Mouse (Mus musculus) kidney, postnatal 10 days (tissue): ENCODE data around the gene Vti1a.

Experiments
- DNase-seq: peaks from one replicate; pipeline ENCODE4 v3.0.0; 2021; ENCODE audit warnings: mixed read lengths

Gene Vti1a

GRCm38 (mm10) chr19:55382745-55383144 lies 66.7 kb downstream of the Vti1a start:
- DNase-seq, result no peak

DNA sequence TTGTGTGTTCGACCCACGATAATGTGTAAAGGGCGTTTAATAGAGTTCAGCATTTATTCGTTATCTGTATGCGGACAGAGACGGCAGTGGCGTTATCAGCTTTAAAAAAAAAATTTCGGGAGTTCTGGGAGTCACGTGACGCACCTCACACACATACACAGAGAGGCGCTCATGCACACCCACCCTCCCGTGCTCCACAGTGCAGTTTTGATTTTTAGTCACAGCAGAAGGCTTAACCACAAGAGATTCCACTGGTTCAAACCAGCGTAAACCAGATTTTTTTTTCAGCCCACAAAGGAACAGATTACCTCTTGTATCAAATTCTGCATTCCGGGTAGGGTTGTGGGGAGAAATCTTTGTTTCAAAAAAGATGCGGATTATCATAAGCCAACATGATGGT lies 68.5 kb downstream of the Vti1a start:
- DNase-seq, result no peak

DNA sequence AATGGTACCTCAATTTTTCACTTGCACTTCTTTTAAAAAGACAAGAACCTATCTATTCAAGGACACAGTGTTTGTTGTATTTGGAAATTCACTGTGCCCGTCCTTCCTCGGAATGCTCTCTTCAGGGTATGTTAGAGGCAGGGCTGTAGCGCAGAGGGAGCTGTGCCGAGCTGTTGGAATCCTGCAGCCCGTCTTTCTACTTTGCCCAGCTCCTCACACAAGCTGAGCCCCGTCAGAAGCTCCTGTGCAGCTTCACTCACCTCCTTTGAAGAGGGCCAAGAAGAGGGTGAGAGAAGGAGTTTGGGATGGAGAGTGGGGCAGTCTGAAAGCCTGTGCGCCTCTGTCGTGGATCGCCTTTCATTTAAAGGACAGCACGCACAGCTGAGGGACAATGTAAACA lies 72.9 kb downstream of the Vti1a start:
- no peak for DNase-seq

DNA sequence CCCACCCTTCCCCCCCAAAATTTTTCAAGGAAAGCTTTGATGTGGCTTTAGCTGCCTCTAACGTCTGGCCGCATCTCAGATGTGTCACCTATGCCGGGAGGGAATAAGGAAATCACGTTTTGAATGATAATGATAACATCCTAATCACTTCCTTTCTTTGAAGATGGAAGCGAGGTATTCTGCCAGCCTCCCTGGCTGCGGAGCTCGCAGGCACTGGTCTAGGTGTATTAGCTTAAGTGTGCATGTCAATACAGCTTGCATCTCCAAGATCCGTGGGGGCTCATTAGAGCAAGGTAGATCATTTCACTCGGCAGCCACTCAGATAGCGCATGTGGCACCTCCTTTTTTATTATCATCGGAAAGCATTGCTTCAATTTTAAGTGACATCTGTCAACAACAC lies 74.2 kb downstream of the Vti1a start:
- no peak for DNase-seq

GRCm38 (mm10) chr19:55401638-55402037 lies 85.5 kb downstream of the Vti1a start:
- DNase-seq, result no peak

DNA sequence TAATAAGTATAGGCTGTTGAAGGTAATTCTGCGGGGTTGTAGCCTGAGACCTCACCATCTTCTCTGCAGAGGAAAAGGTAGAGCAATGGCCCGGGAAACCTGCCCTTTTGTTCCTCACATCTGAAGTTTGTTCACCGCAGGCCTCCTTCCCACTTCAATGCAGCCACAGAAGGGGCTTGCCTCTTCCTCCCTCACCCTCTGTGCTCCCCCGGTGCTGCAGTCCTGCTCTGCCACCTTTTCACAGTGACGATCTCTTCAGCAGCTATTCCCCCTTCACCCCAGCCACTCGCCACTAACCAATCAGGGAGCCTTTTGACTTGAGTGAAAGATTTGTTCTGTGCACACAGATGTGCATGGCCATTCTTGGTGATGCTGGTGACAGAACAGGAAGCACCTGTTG lies 92.4 kb downstream of the Vti1a start:
- DNase-seq, result no peak

DNA sequence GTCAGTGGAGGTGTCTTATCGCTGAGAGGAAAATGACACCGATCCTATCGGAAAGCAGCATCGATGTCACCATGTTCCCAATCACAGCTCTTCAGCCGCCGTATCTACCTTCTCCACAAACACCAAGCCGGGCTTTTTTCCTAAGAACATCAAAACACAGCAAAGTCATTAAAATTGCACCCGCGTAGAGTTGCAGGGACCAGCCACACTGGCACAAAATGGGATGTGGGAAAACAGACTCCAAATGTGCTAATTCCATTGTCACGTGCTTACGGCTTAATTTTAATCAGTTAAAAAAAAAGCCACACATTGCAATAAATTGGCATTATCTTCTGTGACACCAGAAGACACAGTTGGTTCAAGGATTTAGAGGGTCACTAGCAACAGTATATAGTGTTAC lies 95.3 kb downstream of the Vti1a start:
- DNase-seq, result no peak

DNA sequence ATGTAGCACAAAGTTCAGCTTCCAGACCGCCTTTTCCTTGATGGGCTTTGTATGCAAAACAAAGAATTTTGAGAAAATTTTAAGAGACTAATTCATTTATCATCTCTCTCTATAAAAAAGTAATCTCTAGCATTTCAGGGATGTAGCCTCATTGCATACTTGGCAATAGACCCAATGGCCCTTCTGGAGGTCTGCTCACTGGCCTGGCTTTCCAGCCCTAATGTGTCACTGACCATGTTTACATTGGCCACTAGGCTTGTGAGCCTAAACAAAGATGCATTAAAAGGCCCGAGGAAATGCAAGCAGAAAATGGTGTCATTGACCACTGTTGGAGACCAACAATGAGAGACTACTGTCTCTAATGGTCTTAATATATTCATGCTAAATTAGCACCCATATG lies 95.8 kb downstream of the Vti1a start:
- no peak for DNase-seq

- peak; percentile 73 for DNase-seq
Observed at GRCm38 (mm10) chr19:55414050-55414449, 98.0 kb downstream of the Vti1a start.

DNA sequence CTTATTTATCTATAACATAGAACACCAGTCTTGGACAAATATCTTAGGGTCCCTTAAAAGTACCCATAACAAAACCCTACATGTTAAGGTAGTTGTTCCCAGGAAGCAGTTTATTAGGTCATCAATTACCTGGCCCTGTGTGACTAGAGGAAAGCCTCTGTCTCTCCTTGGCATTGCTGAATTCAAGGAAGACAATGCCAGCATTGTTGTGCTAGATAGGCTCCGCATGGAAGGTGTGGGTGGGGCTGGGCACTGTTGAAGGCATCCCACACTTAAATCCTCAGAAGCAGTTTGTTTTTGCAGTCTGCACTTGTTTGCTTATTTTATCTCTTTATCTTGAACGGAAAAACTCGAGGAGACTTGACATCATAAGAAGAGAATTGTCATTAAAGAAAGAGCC lies 102.7 kb downstream of the Vti1a start:
- no peak for DNase-seq

- no peak for DNase-seq
Observed at GRCm38 (mm10) chr19:55419961-55420360, 103.9 kb downstream of the Vti1a start.

DNA sequence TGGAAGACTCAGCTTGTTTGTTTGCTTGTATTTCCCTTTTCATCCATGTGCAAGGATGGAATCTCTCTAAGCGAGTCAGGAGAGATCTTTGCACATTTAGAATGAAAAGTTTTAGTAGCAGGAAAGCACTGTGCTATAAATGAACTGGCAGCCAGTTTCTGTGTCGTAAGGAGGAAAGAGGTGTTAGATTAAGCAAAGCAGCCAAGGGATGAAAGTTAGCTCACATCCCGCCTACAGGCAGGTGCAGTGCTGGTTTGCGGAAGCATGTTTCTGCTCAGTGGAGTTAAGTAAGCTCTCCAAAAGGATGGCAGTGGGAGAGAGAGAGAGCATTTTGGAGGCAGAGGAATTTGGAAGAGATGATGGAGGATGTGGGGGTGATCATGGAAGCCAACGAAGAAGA lies 105.7 kb downstream of the Vti1a start:
- no peak for DNase-seq

DNA sequence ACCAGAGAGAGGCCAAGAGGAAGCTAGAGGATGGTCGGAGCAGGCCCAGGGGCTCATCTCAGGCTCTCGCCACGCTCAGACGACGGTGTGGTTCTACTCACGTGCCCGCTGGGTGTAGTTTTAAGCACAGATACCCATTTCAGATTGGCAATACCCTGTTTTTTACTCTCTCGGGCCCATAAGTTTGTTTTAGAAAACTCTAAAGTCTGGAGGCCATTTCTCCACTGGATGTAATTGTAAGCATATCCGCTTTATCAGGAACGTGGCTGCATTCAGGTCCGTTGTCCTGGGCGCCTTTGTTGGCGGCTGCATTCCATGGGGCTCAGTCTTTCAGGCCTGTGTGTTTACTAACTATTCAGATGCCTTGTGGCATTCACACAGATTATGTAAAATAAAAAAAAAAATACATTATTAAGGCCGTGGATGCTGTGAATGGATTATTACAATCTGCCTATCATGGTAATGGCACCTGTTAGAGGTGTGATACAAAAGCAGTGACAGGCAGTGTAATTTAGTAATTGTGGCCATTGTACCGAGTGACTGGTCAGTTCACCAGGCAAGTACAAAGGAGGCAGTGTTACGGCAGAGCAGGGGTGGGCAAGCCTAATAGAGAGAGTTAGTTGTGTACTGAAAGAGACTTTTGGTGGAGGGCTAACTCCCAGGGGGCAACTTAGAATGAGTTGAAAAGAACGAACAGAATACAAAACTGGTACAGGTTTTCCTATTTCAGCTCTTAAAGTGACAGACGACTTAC lies 106.4 kb downstream of the Vti1a start:
- DNase-seq, result no peak

GRCm38 (mm10) chr19:55423065-55423716 lies 107.1 kb downstream of the Vti1a start:
- no peak for DNase-seq

- peak; percentile 55 for DNase-seq
Observed at GRCm38 (mm10) chr19:55423952-55424351, 107.9 kb downstream of the Vti1a start.

- no peak for DNase-seq
Observed at GRCm38 (mm10) chr19:55424507-55424906, 108.4 kb downstream of the Vti1a start.

DNA sequence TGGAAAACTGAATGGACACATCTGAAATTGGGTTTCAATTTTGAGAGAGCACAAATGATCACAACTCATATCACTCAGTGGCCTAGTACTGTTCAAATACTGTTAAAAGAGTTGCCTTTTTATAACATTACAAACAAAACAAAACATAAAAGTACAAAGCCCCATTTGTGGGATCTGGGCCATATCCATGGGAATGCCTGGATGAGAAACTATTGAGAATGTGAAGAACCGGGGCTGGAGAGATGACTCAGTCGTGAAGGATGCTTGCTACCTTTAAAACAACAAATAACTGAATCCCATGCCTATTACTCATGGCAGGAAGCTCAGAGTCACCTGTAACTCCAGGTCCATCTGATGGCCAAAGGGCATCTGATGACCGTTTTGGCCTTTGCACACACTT lies 124.2 kb downstream of the Vti1a start:
- DNase-seq, result no peak

GRCm38 (mm10) chr19:55443618-55444017 lies 127.5 kb downstream of the Vti1a start:
- no peak for DNase-seq

DNA sequence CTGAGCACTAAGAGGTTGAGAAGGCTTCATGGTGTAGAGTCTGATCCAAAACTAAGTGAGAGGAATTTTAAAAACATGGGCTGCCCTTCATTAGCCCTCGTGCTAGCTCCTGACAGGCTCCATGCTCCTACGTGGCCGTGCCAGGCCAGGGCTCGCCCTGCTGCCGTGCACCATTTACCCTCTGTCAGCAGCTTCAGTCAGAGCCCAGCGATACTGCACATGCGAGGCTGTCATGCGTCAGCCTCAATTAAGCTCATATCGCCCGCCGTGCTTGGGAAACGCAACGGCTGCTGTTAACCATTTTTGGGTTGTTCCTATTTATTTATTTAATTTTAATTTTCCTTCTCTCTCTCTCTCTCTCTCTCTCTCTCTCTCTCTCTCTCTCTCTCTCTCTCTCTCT lies 133.0 kb downstream of the Vti1a start:
- DNase-seq, result no peak

- no peak for DNase-seq
Observed at GRCm38 (mm10) chr19:55449506-55449905, 133.4 kb downstream of the Vti1a start.

GRCm38 (mm10) chr19:55456325-55457091 lies 140.4 kb downstream of the Vti1a start:
- peak; percentile 26 for DNase-seq

- no peak for DNase-seq
Observed at GRCm38 (mm10) chr19:55461963-55462362, 145.9 kb downstream of the Vti1a start.

- DNase-seq, result no peak
Observed at GRCm38 (mm10) chr19:55463670-55464069, 147.6 kb downstream of the Vti1a start.
